Mouse (Mus musculus): ENCODE measurements around the gene Myl9. TPM values are rescaled to one million over a fixed set of nuclear protein-coding genes. Genes with fewer than 3 reads are reported as not detected.
"Not testable (repeated sequence)": the region's sequence is repeated elsewhere in the genome, so short reads cannot be mapped to it uniquely, and the experiment has no call there.

Myl9 gene
- polyA plus RNA-seq, 1 experiment = 830 TPM

- H3K27ac ChIP-seq (ENCODE audit: insufficient read depth, low read length) = no peak overlapping the region
- peak; percentile 53; the same call in 1 of the 2 replicates for TF ChIP-seq POLR2A (IDR thresholded peaks at IDR 0.05; ENCODE audit: low read depth, low read length)
- no peak for TF ChIP-seq CTCF (IDR thresholded peaks at IDR 0.05; ENCODE audit: borderline replicate concordance, insufficient read depth, low read length)
- no peaks in the 10 kb centered on the region for H3K4me1 ChIP-seq (ENCODE audit: control insufficient read depth, insufficient read depth, low read length)
- H3K4me3 ChIP-seq (ENCODE audit: insufficient read depth, low read length) = no peak overlapping the region
Observed at GRCm38 (mm10) chr2:156781836-156782480, 6.7 kb downstream of the Myl9 start.

GRCm38 (mm10) chr2:156782481-156783348, 7.5 kb downstream of the Myl9 start:
- Histone ChIP-seq H3K27ac (ENCODE audit: insufficient read depth, low read length) (no peak overlapping the region), H3K4me3 (ENCODE audit: insufficient read depth, low read length) (no peak overlapping the region), H3K4me1 (ENCODE audit: control insufficient read depth, insufficient read depth, low read length) (no peaks in the 10 kb centered on the region)
- no peak for TF ChIP-seq CTCF (IDR thresholded peaks at IDR 0.05; ENCODE audit: borderline replicate concordance, insufficient read depth, low read length)
- peak; percentile 65 for TF ChIP-seq POLR2A (IDR thresholded peaks at IDR 0.05; ENCODE audit: low read depth, low read length)

GRCm38 (mm10) chr2:156783349-156783728, 8.1 kb downstream of the Myl9 start:
- no peak for TF ChIP-seq POLR2A (IDR thresholded peaks at IDR 0.05; ENCODE audit: low read depth, low read length)
- no peak for TF ChIP-seq CTCF (IDR thresholded peaks at IDR 0.05; ENCODE audit: borderline replicate concordance, insufficient read depth, low read length)

GRCm38 (mm10) chr2:156784016-156784585, 8.9 kb downstream of the Myl9 start:
- no peak overlapping the region for H3K27ac ChIP-seq (ENCODE audit: insufficient read depth, low read length)
- no peak overlapping the region for H3K4me3 ChIP-seq (ENCODE audit: insufficient read depth, low read length)
- TF ChIP-seq CTCF (IDR thresholded peaks at IDR 0.05; ENCODE audit: borderline replicate concordance, insufficient read depth, low read length) = no peak
- no peak for TF ChIP-seq POLR2A (IDR thresholded peaks at IDR 0.05; ENCODE audit: low read depth, low read length)
- H3K4me1 ChIP-seq (ENCODE audit: control insufficient read depth, insufficient read depth, low read length) = no peaks in the 10 kb centered on the region

More at GRCm38 (mm10) chr2:156783349-156783728, 8.1 kb downstream of the Myl9 start:
- Histone ChIP-seq H3K4me1 (ENCODE audit: control insufficient read depth, insufficient read depth, low read length) (no peaks in the 10 kb centered on the region), H3K4me3 (ENCODE audit: insufficient read depth, low read length) (no peak overlapping the region), H3K27ac (ENCODE audit: insufficient read depth, low read length) (no peak overlapping the region)

- no peaks in the 10 kb centered on the region for H3K4me1 ChIP-seq (ENCODE audit: control insufficient read depth, insufficient read depth, low read length)
- H3K4me3 ChIP-seq (ENCODE audit: insufficient read depth, low read length) = no peak overlapping the region
- TF ChIP-seq CTCF (IDR thresholded peaks at IDR 0.05; ENCODE audit: borderline replicate concordance, insufficient read depth, low read length) (no peak), POLR2A (IDR thresholded peaks at IDR 0.05; ENCODE audit: low read depth, low read length) (no peak)
- no peak overlapping the region for H3K27ac ChIP-seq (ENCODE audit: insufficient read depth, low read length)
Observed at GRCm38 (mm10) chr2:156784891-156785290, 9.7 kb downstream of the Myl9 start.

- H3K27ac ChIP-seq (ENCODE audit: insufficient read depth, low read length); H3K4me3 ChIP-seq (ENCODE audit: insufficient read depth, low read length); H3K4me1 ChIP-seq (ENCODE audit: control insufficient read depth, insufficient read depth, low read length): not testable (repeated sequence)
Observed at GRCm38 (mm10) chr2:156786369-156786768, 11.1 kb downstream of the Myl9 start.

- no peak for TF ChIP-seq CTCF (IDR thresholded peaks at IDR 0.05; ENCODE audit: borderline replicate concordance, insufficient read depth, low read length)
- no peak for TF ChIP-seq POLR2A (IDR thresholded peaks at IDR 0.05; ENCODE audit: low read depth, low read length)
Observed at GRCm38 (mm10) chr2:156787090-156787775, 12.0 kb downstream of the Myl9 start.

GRCm38 (mm10) chr2:156787776-156788105, 12.5 kb downstream of the Myl9 start:
- Histone ChIP-seq H3K27ac (ENCODE audit: insufficient read depth, low read length) (no peak overlapping the region), H3K4me3 (ENCODE audit: insufficient read depth, low read length) (no peak overlapping the region), H3K4me1 (ENCODE audit: control insufficient read depth, insufficient read depth, low read length) (no peaks in the 10 kb centered on the region)
- TF ChIP-seq CTCF (IDR thresholded peaks at IDR 0.05; ENCODE audit: borderline replicate concordance, insufficient read depth, low read length) (no peak), POLR2A (IDR thresholded peaks at IDR 0.05; ENCODE audit: low read depth, low read length) (no peak)

More at GRCm38 (mm10) chr2:156787090-156787775, 12.0 kb downstream of the Myl9 start:
- Histone ChIP-seq H3K4me1 (ENCODE audit: control insufficient read depth, insufficient read depth, low read length) (no peaks in the 10 kb centered on the region), H3K4me3 (ENCODE audit: insufficient read depth, low read length) (no peak overlapping the region), H3K27ac (ENCODE audit: insufficient read depth, low read length) (no peak overlapping the region)

- TF ChIP-seq CTCF (IDR thresholded peaks at IDR 0.05; ENCODE audit: borderline replicate concordance, insufficient read depth, low read length) (no peak), POLR2A (IDR thresholded peaks at IDR 0.05; ENCODE audit: low read depth, low read length) (no peak)
- H3K4me3 ChIP-seq (ENCODE audit: insufficient read depth, low read length) = no peak overlapping the region
- no peaks in the 10 kb centered on the region for H3K4me1 ChIP-seq (ENCODE audit: control insufficient read depth, insufficient read depth, low read length)
- no peak overlapping the region for H3K27ac ChIP-seq (ENCODE audit: insufficient read depth, low read length)
Observed at GRCm38 (mm10) chr2:156788836-156789235, 13.6 kb downstream of the Myl9 start.

All from embryonic fibroblast, embryonic 13.5 days (primary cell).